Mouse (Mus musculus) neural tube, embryonic 13.5 days (tissue): ENCODE measurements around the gene D8Ertd738e. TPM values are rescaled to one million over a fixed set of nuclear protein-coding genes. Genes with fewer than 3 reads are reported as not detected.
"Not testable (repeated sequence)": the region's sequence is repeated elsewhere in the genome, so short reads cannot be mapped to it uniquely, and the experiment has no call there.

Experiments
- ATAC-seq: fragments of 200-750 bp; cut with Nextera tagmentation; 2 replicates; pipeline ENCODE4 v1.8.0; 2017; ENCODE audit warnings: low read depth, mild to moderate bottlenecking, moderate TSS enrichment, moderate library complexity
- H3K27ac ChIP-seq: fragments of 300-500 bp; sonication (generic); replicated peaks from 2 replicates; pipeline ENCODE4 v1.5.1; 2015; ENCODE audit warnings: moderate library complexity, mild to moderate bottlenecking, inconsistent platforms
- H3K27me3 ChIP-seq: fragments of 300-500 bp; sonication (generic); 2 replicates; pipeline ENCODE4 v1.6.1; 2015; ENCODE audit warnings: mild to moderate bottlenecking, inconsistent platforms
- H3K36me3 ChIP-seq: fragments of 300-500 bp; sonication (generic); 2 replicates; pipeline ENCODE4 v1.6.1; 2015; ENCODE audit warnings: mild to moderate bottlenecking, inconsistent platforms
- H3K4me1 ChIP-seq: fragments of 300-500 bp; sonication (generic); replicated peaks from 2 replicates; pipeline ENCODE4 v1.6.1; 2015; ENCODE audit warnings: inconsistent platforms
- H3K4me2 ChIP-seq: fragments of 300-500 bp; sonication (generic); 2 replicates; pipeline ENCODE4 v1.6.1; 2015; ENCODE audit warnings: inconsistent platforms, mild to moderate bottlenecking, moderate library complexity
- H3K4me3 ChIP-seq: fragments of 300-500 bp; sonication (generic); 2 replicates; pipeline ENCODE4 v1.5.1; 2015; ENCODE audit warnings: mild to moderate bottlenecking, inconsistent platforms
- H3K9ac ChIP-seq: fragments of 300-500 bp; sonication (generic); 2 replicates; pipeline ENCODE4 v1.6.1; 2015; ENCODE audit warnings: moderate library complexity, mild to moderate bottlenecking, inconsistent platforms
- H3K9me3 ChIP-seq: fragments of 300-500 bp; sonication (generic); 2 replicates; pipeline ENCODE4 v1.6.1; 2016; ENCODE audit warnings: inconsistent platforms
- WGBS: fragments of 180-500 bp; shearing (Covaris S2); methylation state at CpG from one replicate; pipeline ENCODE4 v1.1.7; 2015; 5-methylcytosine and 5-hydroxymethylcytosine counted together
- polyA plus RNA-seq: library from polyadenylated mRNA; unstranded; fragments of >200 nt; fragmentation: Nextera tagmentation; extraction: Ambion mirVana; gene quantifications from 2 replicates; pipeline ENCODE4 v1.2.1, GENCODE M21; 2015

Gene D8Ertd738e
- 255 and 273 TPM in 2 replicates for polyA plus RNA-seq

DNA sequence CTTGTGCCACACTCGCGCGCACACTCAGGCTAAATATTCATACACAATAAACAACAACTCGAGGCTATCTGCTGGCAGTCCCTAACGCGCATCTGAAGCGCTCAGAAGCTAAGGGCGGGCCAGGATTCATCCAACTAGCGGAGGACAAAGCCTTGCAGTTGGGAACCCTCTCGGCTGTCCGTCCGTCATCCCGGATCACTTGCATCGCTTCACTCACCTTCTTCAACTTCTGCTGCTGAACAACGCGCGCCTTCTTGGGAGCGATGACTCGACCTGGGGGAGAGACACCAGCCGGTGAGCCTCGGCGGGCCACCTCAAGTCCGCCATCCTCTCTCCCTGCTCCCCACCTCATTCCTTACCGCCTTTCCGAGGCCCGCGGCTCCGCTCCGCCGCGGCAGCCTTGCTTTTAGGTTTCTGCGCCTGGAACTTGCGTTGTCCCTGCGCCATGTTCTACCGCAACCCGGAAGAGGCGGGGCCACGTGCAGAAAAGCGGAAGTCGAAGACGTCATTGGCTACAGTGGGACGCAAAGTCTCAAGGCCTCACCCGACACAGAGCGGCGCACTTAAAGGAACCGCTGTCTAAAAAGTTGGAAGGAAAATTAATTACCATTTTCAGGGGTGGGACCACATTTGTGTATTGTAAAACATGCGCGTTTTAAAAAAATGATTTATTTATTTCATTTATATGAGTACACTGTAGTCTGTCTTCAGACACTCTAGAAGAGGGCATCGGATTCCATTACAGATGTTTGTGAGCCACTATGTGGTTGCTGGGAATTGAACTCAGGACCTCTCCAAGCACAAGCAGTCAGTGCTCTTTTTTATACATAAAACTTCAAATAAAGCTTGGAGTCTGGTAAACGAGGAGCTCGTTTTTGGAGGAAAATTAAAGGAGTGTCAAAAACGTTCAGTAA is at the start of gene D8Ertd738e:
Gene D8Ertd738e, minus strand, starts transcription at position 463 of the 914 bp plus-strand sequence.
- Histone ChIP-seq H3K4me3 (peak within 1 kb of the TSS; percentile 93), H3K27ac (peak within 1 kb of the TSS; percentile 75), H3K27me3 (no peaks in the 10 kb centered on the region), H3K9ac (peak within 1 kb of the TSS; percentile 88), H3K9me3 (no peaks in the 10 kb centered on the region), H3K36me3 (peaks cover 80% of the 10 kb centered on the region), H3K4me2 (peak within 1 kb of the TSS; percentile 90), H3K4me1 (peaks cover 8% of the 10 kb centered on the region)
- peak; percentile 90 for ATAC-seq
- 4% methylated on average over 52 of the region's 52 CpGs for WGBS

DNA sequence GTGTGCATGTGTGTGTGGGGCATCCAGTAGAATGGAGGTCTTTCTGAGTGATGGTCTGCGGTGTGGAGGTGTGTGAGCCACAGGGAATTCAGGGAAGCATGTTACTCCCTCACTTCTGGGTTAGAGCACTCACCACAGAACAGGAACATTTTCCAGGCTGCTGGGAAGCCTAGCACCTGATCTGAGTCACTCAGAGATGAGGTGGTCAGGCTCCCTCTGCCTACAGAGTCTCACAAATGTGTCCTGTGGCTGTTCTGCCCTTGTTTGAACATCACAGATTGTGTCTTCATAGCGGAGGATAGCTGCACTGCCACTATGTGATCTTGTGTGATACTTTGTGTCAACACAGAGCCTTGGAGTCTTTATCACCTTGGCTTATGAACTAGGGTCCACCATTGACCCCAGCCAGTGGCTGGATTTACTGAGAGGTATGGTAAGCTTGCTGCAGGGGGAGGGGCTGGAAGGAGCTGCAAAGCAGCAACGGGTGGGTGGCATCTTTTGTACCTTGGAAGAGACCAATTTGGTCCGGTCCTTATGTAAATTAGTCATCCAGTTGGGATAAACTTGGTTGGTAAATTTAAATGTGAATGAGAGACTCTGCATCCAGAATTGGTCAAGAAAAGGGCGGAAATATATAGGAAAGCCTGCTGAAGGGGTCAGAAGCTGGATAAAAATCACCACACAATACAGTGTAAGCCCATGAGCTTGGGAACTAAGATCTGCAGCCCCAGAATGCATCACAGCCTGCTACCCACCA is 47.7 kb upstream of the D8Ertd738e start:
- no peak overlapping the region for H3K4me3 ChIP-seq
- H3K4me2 ChIP-seq: no peak overlapping the region
- H3K9ac ChIP-seq: no peak overlapping the region
- H3K27ac ChIP-seq: no peak overlapping the region
- 67% methylated on average over 5 of the region's 5 CpGs for WGBS
- no peak for ATAC-seq
- H3K9me3 ChIP-seq: no peaks in the 10 kb centered on the region; the same call in 1 of the 2 replicates
- H3K36me3 ChIP-seq: no peaks in the 10 kb centered on the region
- peaks cover 11% of the 10 kb centered on the region for H3K4me1 ChIP-seq
- H3K27me3 ChIP-seq: no peaks in the 10 kb centered on the region

DNA sequence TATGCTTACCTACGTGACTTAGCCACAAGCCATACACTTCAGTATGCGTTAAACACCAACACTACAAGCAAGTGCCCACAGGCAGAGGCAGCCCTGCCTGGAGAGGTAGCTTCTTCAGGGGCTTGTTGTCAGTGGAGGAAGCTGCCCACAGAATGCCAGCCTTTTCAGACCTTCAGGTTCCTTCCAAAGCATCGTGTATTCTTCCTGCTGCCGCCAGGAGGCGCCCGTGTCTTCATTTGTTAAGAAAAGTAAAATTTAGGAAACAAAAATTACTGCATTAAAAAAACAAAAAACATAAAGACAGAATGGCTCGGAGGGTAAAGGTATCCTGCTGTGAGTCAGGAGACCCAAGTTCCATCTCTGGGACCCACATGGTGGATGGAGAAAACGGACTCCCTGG is 42.2 kb upstream of the D8Ertd738e start:
- peaks cover 15% of the 10 kb centered on the region for H3K4me1 ChIP-seq
- no peak for ATAC-seq
- no peak overlapping the region for H3K9ac ChIP-seq
- no peak overlapping the region for H3K4me2 ChIP-seq
- no peaks in the 10 kb centered on the region for H3K27me3 ChIP-seq
- H3K27ac ChIP-seq: no peak overlapping the region
- H3K4me3 ChIP-seq: no peak overlapping the region
- no peaks in the 10 kb centered on the region for H3K9me3 ChIP-seq
- H3K36me3 ChIP-seq: no peaks in the 10 kb centered on the region
- WGBS: 22% methylated on average over 8 of the region's 8 CpGs

DNA sequence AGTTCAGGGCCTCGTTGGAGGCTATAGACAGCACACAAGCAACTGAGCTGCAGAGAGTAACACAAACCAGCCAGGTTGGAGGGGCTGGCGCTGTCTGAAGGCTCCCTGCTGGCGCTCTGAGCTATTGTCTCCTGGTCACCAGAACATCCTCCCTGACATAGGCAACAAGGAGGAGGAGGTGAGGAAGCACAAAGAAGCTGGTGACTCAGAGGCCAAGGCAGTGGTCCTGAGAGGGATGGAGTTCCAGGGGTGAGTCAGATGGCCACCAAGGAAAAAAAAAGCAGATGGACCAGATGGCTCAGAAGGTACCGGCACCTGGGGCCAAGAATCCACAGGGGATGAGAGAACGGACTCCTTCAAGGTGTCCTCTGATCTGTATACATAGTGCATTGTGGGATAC is 41.6 kb upstream of the D8Ertd738e start:
- Histone ChIP-seq H3K27me3 (no peaks in the 10 kb centered on the region), H3K4me1 (peaks cover 15% of the 10 kb centered on the region), H3K36me3 (no peaks in the 10 kb centered on the region), H3K9ac (no peak overlapping the region), H3K4me3 (no peak overlapping the region), H3K27ac (no peak overlapping the region), H3K4me2 (no peak overlapping the region), H3K9me3 (no peaks in the 10 kb centered on the region)
- no peak for ATAC-seq
- 63% methylated on average over 5 of the region's 5 CpGs for WGBS

GRCm38 (mm10) chr8:84288892-84289291 is 39.4 kb upstream of the D8Ertd738e start:
- Histone ChIP-seq H3K36me3 (no peaks in the 10 kb centered on the region), H3K4me3 (no peak overlapping the region), H3K9ac (no peak overlapping the region), H3K27me3 (no peaks in the 10 kb centered on the region), H3K4me2 (no peak overlapping the region), H3K27ac (no peak overlapping the region), H3K9me3 (no peaks in the 10 kb centered on the region), H3K4me1 (peaks cover 8% of the 10 kb centered on the region; the same call in 1 of the 2 replicates)
- no peak for ATAC-seq
- WGBS: 55% methylated on average over 2 of the region's 2 CpGs

DNA sequence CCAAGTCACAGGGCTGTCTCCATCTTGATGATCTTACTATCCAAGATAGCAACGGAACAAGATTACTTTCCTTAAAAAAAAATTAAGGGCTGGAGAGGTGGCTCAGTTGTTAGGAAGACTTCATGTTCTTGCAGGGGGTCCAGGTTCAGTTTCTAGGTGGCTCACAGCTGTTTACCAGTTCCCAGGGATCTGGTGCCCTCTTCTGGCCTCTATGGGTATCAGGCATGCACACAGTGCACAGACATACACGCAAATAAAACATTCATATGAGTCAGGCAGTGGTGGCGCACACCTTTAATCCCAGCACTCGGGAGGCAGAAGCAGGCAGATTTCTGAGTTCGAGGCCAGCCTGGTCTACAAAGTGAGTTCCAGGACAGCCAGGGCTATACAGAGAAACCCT is 36.1 kb upstream of the D8Ertd738e start:
- not testable (repeated sequence) for ATAC-seq, H3K9me3 ChIP-seq, H3K27me3 ChIP-seq, H3K36me3 ChIP-seq, H3K4me2 ChIP-seq, H3K4me1 ChIP-seq, H3K27ac ChIP-seq, H3K9ac ChIP-seq, H3K4me3 ChIP-seq
- WGBS: 55% methylated on average over 5 of the region's 5 CpGs

GRCm38 (mm10) chr8:84284608-84285063 is 35.1 kb upstream of the D8Ertd738e start:
- Histone ChIP-seq H3K4me2 (0 out of 2 replicates have a peak overlapping the region, but pooled peaks have one; percentile 13), H3K27me3 (no peaks in the 10 kb centered on the region), H3K9me3 (no peaks in the 10 kb centered on the region), H3K36me3 (no peaks in the 10 kb centered on the region), H3K27ac (no peak overlapping the region), H3K4me3 (no peak overlapping the region), H3K9ac (no peak overlapping the region), H3K4me1 (no peaks in the 10 kb centered on the region)
- WGBS: 30% methylated on average over 9 of the region's 9 CpGs
- no peak for ATAC-seq

DNA sequence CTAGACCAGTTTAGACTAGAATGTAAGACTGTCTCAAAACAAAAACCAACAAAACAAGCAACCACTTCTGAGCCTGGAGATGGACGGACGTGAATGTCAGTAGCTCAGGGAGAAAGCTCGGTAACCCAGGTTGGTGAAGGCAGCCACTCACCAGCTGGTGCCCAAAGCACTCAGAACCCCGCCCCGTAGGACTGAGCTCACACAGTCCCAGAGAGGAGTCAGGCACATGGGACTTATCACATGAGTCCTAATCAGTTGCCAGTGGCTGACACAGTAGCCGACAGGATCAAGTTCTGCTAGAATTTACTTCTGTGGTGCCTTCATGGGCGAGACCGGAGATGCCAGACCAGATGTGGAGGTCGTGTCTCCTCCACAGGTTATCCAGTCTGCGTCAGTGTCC is 31.3 kb upstream of the D8Ertd738e start:
- WGBS: 79% methylated on average over 10 of the region's 10 CpGs

DNA sequence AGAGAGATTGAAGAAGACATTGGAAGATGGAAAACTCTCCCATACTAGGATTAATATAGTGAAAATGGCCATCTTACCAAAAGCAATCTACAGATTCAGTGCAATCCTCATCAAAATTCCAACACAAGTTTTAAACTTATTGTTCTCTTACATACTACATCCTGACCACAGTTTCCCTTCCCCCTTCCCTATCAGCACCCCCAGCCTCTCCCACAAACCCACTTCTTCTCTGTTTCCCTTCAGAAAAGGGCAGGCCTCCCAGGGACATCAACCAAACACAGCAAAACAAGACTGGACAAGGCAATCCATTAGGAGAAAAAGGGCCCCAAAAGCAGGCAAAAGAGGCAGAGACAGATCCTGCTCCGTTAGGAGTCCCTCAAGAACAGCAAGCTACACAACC is 26.9 kb upstream of the D8Ertd738e start:
- Histone ChIP-seq H3K27me3 (no peaks in the 10 kb centered on the region), H3K4me1 (no peaks in the 10 kb centered on the region), H3K4me3 (no peak overlapping the region), H3K4me2 (no peak overlapping the region), H3K36me3 (no peaks in the 10 kb centered on the region), H3K27ac (no peak overlapping the region), H3K9ac (no peak overlapping the region), H3K9me3 (no peaks in the 10 kb centered on the region)
- WGBS: 68% methylated on average over 1 of the region's 1 CpGs
- no peak for ATAC-seq

More for the DNA sequence above, 31.3 kb upstream of the D8Ertd738e start:
- ATAC-seq: no peak
- Histone ChIP-seq H3K27me3 (no peaks in the 10 kb centered on the region), H3K4me1 (no peaks in the 10 kb centered on the region), H3K36me3 (no peaks in the 10 kb centered on the region), H3K27ac (no peak overlapping the region), H3K4me2 (no peak overlapping the region), H3K9ac (no peak overlapping the region), H3K9me3 (no peaks in the 10 kb centered on the region), H3K4me3 (no peak overlapping the region)

DNA sequence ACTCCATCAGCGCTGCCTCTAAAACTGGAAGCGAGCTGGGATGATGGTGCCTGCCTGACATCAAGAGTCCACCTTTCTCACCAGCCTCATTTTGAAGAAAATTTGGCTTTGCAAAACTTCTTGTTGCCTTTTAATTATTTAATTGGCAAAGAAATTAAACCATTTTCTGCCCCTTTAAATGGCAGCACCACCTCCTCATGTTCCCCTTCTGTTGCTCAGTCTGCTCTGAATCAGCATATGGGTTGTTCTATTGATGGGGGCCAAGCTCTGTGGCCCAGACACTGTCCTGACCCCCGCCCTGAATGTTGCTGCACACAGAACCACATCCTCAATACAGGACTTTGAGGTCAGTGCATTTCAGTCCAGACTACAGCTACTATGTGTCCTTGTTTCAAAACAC is 24.4 kb upstream of the D8Ertd738e start:
- H3K36me3 ChIP-seq: no peaks in the 10 kb centered on the region
- 82% methylated on average over 3 of the region's 3 CpGs for WGBS

GRCm38 (mm10) chr8:84272302-84272701 is 22.8 kb upstream of the D8Ertd738e start:
- ATAC-seq: no peak
- no peak overlapping the region for H3K9ac ChIP-seq
- no peaks in the 10 kb centered on the region for H3K36me3 ChIP-seq
- no peak overlapping the region for H3K27ac ChIP-seq
- H3K9me3 ChIP-seq: no peaks in the 10 kb centered on the region
- H3K4me2 ChIP-seq: no peak overlapping the region
- whole genome bisulfite sequencing: 94% methylated on average over 4 of the region's 4 CpGs
- no peaks in the 10 kb centered on the region for H3K27me3 ChIP-seq
- H3K4me3 ChIP-seq: no peak overlapping the region
- H3K4me1 ChIP-seq: peaks cover 9% of the 10 kb centered on the region

More for the DNA sequence above, 24.4 kb upstream of the D8Ertd738e start:
- Histone ChIP-seq H3K9me3 (no peaks in the 10 kb centered on the region), H3K4me3 (no peak overlapping the region), H3K4me2 (no peak overlapping the region), H3K27me3 (no peaks in the 10 kb centered on the region), H3K9ac (no peak overlapping the region), H3K4me1 (peaks cover 9% of the 10 kb centered on the region), H3K27ac (no peak overlapping the region)
- no peak for ATAC-seq
